Mouse (Mus musculus): ENCODE results near the gene Zfp599. TPM values are rescaled to one million over a fixed set of nuclear protein-coding genes. Genes with fewer than 3 reads are reported as not detected.

The Zfp599 gene
- total RNA-seq, 2 experiments from 2014 or later, result 0.60 to 1.0 TPM

- intact Hi-C loops (cut with DNase I), result loop anchor here (2.0 to 5.0 kb wide), 3 partner anchors 68 to 162 kb away; partner anchors contain the start of genes Anln and Pigyl
- DNase-seq, result peak in 1 of 2 experiments; percentile 26
These were observed 34.9 kb downstream of the Zfp599 start for GRCm38 (mm10) chr9:22224536-22225503.

GRCm38 (mm10) chr9:22224066-22224465, 35.6 kb downstream of the Zfp599 start:
- no peak for DNase-seq
- intact Hi-C loops (cut with DNase I), result loop anchor here (2.0 to 5.0 kb wide), 2 partner anchors 67 to 103 kb away; partner anchors contain the start of gene Pigyl

GRCm38 (mm10) chr9:22217858-22218493, 41.7 kb downstream of the Zfp599 start:
- intact Hi-C loops (cut with DNase I), result no loop called here
- DNase-seq, result no peak

- intact Hi-C loops (cut with DNase I), result no loop called here
- no peak for DNase-seq
These were observed 43.0 kb downstream of the Zfp599 start for GRCm38 (mm10) chr9:22216705-22217104.

- intact Hi-C loops (cut with DNase I), result no loop called here
- no peak for DNase-seq
These were observed 45.1 kb downstream of the Zfp599 start for GRCm38 (mm10) chr9:22214549-22214948.

- DNase-seq, result peak in 1 of 2 experiments; percentile 46
These were observed 45.9 kb downstream of the Zfp599 start for GRCm38 (mm10) chr9:22213785-22214194.

More at GRCm38 (mm10) chr9:22213785-22214194, 45.9 kb downstream of the Zfp599 start:
- intact Hi-C loops (cut with DNase I), result no loop called here

Other genes with a start within 250 kb of the Zfp599 start
- 1 to 10 TPM in 1 of 2 experiments, under 1 TPM in 1; 0.12 to 1.1 TPM for gene Elavl3, start 207.9 kb downstream of the Zfp599 start, total RNA-seq (2021)
- gene Gm49318, start 188.6 kb downstream of the Zfp599 start, total RNA-seq (2021), result not detected
- 1 to 10 TPM; 5.3 to 6.4 TPM for gene Zfp653, start 188.5 kb downstream of the Zfp599 start, total RNA-seq (2021)
- gene Ecsit, start 174.5 kb downstream of the Zfp599 start, total RNA-seq (2021), result 10 to 100 TPM; 91.7 to 91.8 TPM
- gene Cnn1, start 160.7 kb downstream of the Zfp599 start, total RNA-seq (2021), result 1 to 10 TPM; 5.4 to 9.5 TPM
- 10 to 100 TPM; 39.5 to 41.5 TPM for gene Elof1, start 142.7 kb downstream of the Zfp599 start, total RNA-seq (2021)
- gene Acp5, start 124.2 kb downstream of the Zfp599 start, total RNA-seq (2021), result 1 to 10 TPM; 2.2 to 2.6 TPM
- 10 to 100 TPM; 42.8 to 44.2 TPM for gene Pigyl, start 103.0 kb downstream of the Zfp599 start, total RNA-seq (2021)
- gene Zfp872, start 71.8 kb downstream of the Zfp599 start, total RNA-seq (2021), result under 1 TPM; 0.17 to 0.27 TPM
- 10 to 100 TPM; 40.2 to 40.8 TPM for gene Zfp809, start 34.2 kb downstream of the Zfp599 start, total RNA-seq (2021)
- 1 to 10 TPM; 7.1 to 8.9 TPM for gene Zfp810, start 47.8 kb upstream of the Zfp599 start, total RNA-seq (2021)
- 1 to 10 TPM; 6.0 to 9.2 TPM for gene Anln, start 129.3 kb upstream of the Zfp599 start, total RNA-seq (2021)
- under 1 TPM; 0.39 to 0.55 TPM for gene 9530077C05Rik, start 151.6 kb upstream of the Zfp599 start, total RNA-seq (2021)
- gene Gm17545, start 194.4 kb upstream of the Zfp599 start, total RNA-seq (2021), result not detected
- gene Rp9, start 209.8 kb upstream of the Zfp599 start, total RNA-seq (2021), result 10 to 100 TPM; 39.4 to 39.5 TPM
- 10 to 100 TPM; 13.1 to 14.0 TPM for gene Bbs9, start 215.8 kb upstream of the Zfp599 start, total RNA-seq (2021)